In genomic region chr5:112981931-112982330, GRCm38 (mm10) we compare ENCODE assay signal across 19 mouse cellular contexts. TPM values are rescaled to one million over a fixed set of nuclear protein-coding genes. Genes with fewer than 3 reads are reported as not detected.
DNase-seq lines count a peak whose midpoint lies in the region; ATAC-seq lines count a peak whose summit lies in the region.
"Had no signal": no experiment of that assay in that cellular context is flagged by ENCODE, and none has a peak within 500 bp of the region (broad histone marks: within the 10 kb centered on the region; RNA-seq: fewer than 3 reads in every experiment).

No protein-coding gene starts in this region.

- 0 out of 2 replicates have a peak, but pooled peaks cover 4% of the 10 kb centered on the region for H3K4me1 ChIP-seq in intestine, embryonic 16.5 days (ENCODE audit: control insufficient read depth, insufficient read depth, low read length)
- H3K4me1 ChIP-seq in intestine, embryonic 15.5 days (replicated peaks), result no peaks in the 10 kb centered on the region
- no peaks in the 10 kb centered on the region for H3K4me1 ChIP-seq in kidney, embryonic 14.5 days (ENCODE audit: control insufficient read depth, insufficient read depth, low read length)
- H3K4me1 ChIP-seq: forebrain, embryonic 13.5 days; hindbrain, embryonic 13.5 days; liver, embryonic 15.5 days; lung, embryonic 15.5 days had no signal

- H3K27me3 ChIP-seq in intestine, embryonic 16.5 days (replicated peaks; ENCODE audit: control insufficient read depth, insufficient read depth, low read length), result no peaks in the 10 kb centered on the region
- no peaks in the 10 kb centered on the region for H3K27me3 ChIP-seq in intestine, embryonic 15.5 days (replicated peaks)
- no peaks in the 10 kb centered on the region for H3K27me3 ChIP-seq in kidney, embryonic 14.5 days (ENCODE audit: control insufficient read depth, insufficient read depth, low read length)
- H3K27me3 ChIP-seq: forebrain, embryonic 13.5 days; hindbrain, embryonic 13.5 days; liver, embryonic 15.5 days; lung, embryonic 15.5 days had no signal

- H3K36me3 ChIP-seq in intestine, embryonic 16.5 days (ENCODE audit: control insufficient read depth, insufficient read depth, low read length), result no peaks in the 10 kb centered on the region
- H3K36me3 ChIP-seq in intestine, embryonic 15.5 days, result no peaks in the 10 kb centered on the region
- H3K36me3 ChIP-seq in kidney, embryonic 14.5 days (ENCODE audit: control insufficient read depth, insufficient read depth, low read length), result 0 out of 2 replicates have a peak, but pooled peaks cover 3% of the 10 kb centered on the region
- H3K36me3 ChIP-seq: limb, embryonic 10.5 days; liver, embryonic 15.5 days; lung, embryonic 15.5 days had no signal

- 0 out of 2 replicates have a peak, but pooled peaks have one; percentile 38 for ATAC-seq in intestine, embryonic 16.5 days
- ATAC-seq in intestine, embryonic 15.5 days, result no peak; the same call in 1 of the 2 replicates
- ATAC-seq in kidney, embryonic 14.5 days (ENCODE audit: low FRiP score, low TSS enrichment), result no peak
- ATAC-seq: forebrain, embryonic 13.5 days; inflammation-experienced regulatory T-cells, adult 6 months had no signal

- WGBS in intestine, embryonic 16.5 days, result 66% methylated on average over 6 of the region's 6 CpGs
- WGBS in intestine, embryonic 15.5 days, result 70% methylated on average over 6 of the region's 6 CpGs
- WGBS in kidney, embryonic 14.5 days, result 47% methylated on average over 6 of the region's 6 CpGs

- no peak overlapping the region for H3K4me3 ChIP-seq in intestine, embryonic 16.5 days (ENCODE audit: low read length)
- no peak overlapping the region for H3K4me3 ChIP-seq in intestine, embryonic 15.5 days (replicated peaks)
- no peak overlapping the region for H3K4me3 ChIP-seq in kidney, embryonic 14.5 days (ENCODE audit: low read length)
- H3K4me3 ChIP-seq: forebrain, embryonic 13.5 days; hindbrain, embryonic 13.5 days; limb, embryonic 10.5 days; liver, embryonic 15.5 days; lung, embryonic 15.5 days had no signal

- no peaks in the 10 kb centered on the region for H3K9me3 ChIP-seq in intestine, embryonic 16.5 days (ENCODE audit: control insufficient read depth, low read length)
- H3K9me3 ChIP-seq in intestine, embryonic 15.5 days, result no peaks in the 10 kb centered on the region
- H3K9me3 ChIP-seq in kidney, embryonic 14.5 days (ENCODE audit: control insufficient read depth, low read length), result no peaks in the 10 kb centered on the region
- H3K9me3 ChIP-seq: forebrain, embryonic 13.5 days; hindbrain, embryonic 13.5 days; limb, embryonic 10.5 days; liver, embryonic 15.5 days; lung, embryonic 15.5 days had no signal

- DNase-seq in kidney, postnatal 36 days, result peak; percentile 34 to 54
- peak; percentile 44 for DNase-seq in adrenal gland, postnatal 10 days
- no peak for DNase-seq in urinary bladder, postnatal 36 days (ENCODE audit: low spot score in 2 of 2)
- no peak for DNase-seq in cerebellum, adult 9-11 months
- DNase-seq: cerebellum, adult 11 months; cerebellum, postnatal 10 days; gastrocnemius, postnatal 36 days; liver; lung, postnatal 36 days; thymus, postnatal 14 days had no signal

- H3K9ac ChIP-seq in intestine, embryonic 16.5 days (ENCODE audit: low read depth, low read length), result no peak overlapping the region
- H3K9ac ChIP-seq in intestine, embryonic 15.5 days, result no peak overlapping the region
- no peak overlapping the region for H3K9ac ChIP-seq in kidney, embryonic 14.5 days (ENCODE audit: low read depth, low read length)
- H3K9ac ChIP-seq: forebrain, embryonic 13.5 days; hindbrain, embryonic 13.5 days; liver, embryonic 15.5 days; lung, embryonic 15.5 days had no signal

- H3K4me2 ChIP-seq in intestine, embryonic 16.5 days (ENCODE audit: low read depth, low read length), result no peak overlapping the region
- no peak overlapping the region for H3K4me2 ChIP-seq in intestine, embryonic 15.5 days (replicated peaks)
- no peak overlapping the region for H3K4me2 ChIP-seq in kidney, embryonic 14.5 days (replicated peaks; ENCODE audit: low read depth, low read length)
- H3K4me2 ChIP-seq: forebrain, embryonic 13.5 days; hindbrain, embryonic 13.5 days; liver, embryonic 15.5 days; lung, embryonic 15.5 days had no signal

- H3K27ac ChIP-seq in intestine, embryonic 16.5 days (ENCODE audit: low read length), result no peak overlapping the region
- no peak overlapping the region for H3K27ac ChIP-seq in intestine, embryonic 15.5 days
- H3K27ac ChIP-seq in kidney, embryonic 14.5 days (ENCODE audit: low read depth, low read length), result no peak overlapping the region
- H3K27ac ChIP-seq: forebrain, embryonic 13.5 days; hindbrain, embryonic 13.5 days; limb, embryonic 10.5 days; liver, embryonic 15.5 days; lung, embryonic 15.5 days had no signal

RNA-seq across cellular contexts. Expression of gene Grk3, which starts 33.7 kb away (rescaled TPM):
- 10.6 and 11.9 TPM in 2 replicates for polyA plus RNA-seq in intestine, embryonic 16.5 days (2015; fragmentation: Nextera tagmentation; extraction: Ambion mirVana)
- 13.0 and 13.4 TPM in 2 replicates for polyA plus RNA-seq in intestine, embryonic 15.5 days (2015; fragmentation: Nextera tagmentation; extraction: Ambion mirVana)
- 7.7 and 9.9 TPM in 2 replicates for polyA plus RNA-seq in kidney, embryonic 14.5 days (2014; fragmentation: Nextera tagmentation; extraction: Ambion mirVana)
- 10 to 100 TPM; 30.9 to 45.9 TPM for total RNA-seq in adrenal gland, postnatal 10 days (2021)

Comparison
In these comparisons a context has a peak if more than half of its experiments do, and no peak if none do; other contexts are left out.
1. DNase-seq: peak in kidney, postnatal 36 days (2 of 2) and adrenal gland, postnatal 10 days (single experiment); none in urinary bladder, postnatal 36 days (0 of 2) and cerebellum, adult 9-11 months (single experiment).